Mouse (Mus musculus) erythroblast, embryonic 14.5 days (primary cell): Measurements from ENCODE around the gene Kmt2d.

ENCODE experiments used
- GATA1 ChIP-seq: IDR thresholded peaks from 2 replicates; pipeline ENCODE4 v1.6.1; 2012; ENCODE audit warnings: low read length, inconsistent platforms, mixed read lengths
- TAL1 ChIP-seq: IDR thresholded peaks from 3 replicates; pipeline ENCODE4 v1.6.1; 2012; ENCODE audit warnings: low read length, inconsistent platforms, mixed read lengths

DNA sequence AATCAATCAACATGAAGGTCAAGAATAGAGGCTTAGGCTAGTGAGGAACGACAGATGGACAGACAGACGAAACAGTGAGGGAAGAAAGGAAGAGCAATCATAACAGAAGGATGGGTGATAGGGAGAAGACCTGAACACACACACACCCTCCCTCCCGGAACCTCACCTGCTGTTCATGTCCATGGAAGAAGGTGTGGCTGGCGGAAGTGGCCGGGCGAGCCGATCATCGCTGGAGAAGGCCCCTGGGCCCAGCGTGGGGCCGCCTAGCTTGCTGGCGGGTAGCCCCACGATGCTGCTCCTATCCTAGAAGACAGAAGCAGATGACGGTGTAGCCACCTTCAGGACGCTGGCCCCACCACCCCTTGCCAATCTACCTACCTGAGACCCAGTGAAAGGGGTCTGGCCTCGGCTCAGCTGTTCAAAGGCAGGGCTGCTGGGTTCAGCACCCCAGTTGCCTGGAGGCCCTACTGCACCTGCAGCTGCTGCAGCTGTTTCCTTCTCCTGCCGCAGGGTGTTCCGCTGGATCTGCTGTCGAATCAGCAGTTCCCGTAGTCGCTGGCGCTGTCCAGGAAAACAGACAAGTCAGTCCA lies 19.7 kb downstream of the Kmt2d start:
- TF ChIP-seq TAL1 (no peak), GATA1 (no peak)
